Mouse (Mus musculus): ENCODE results near the gene Las1l. TPM values are rescaled to one million over a fixed set of nuclear protein-coding genes. Genes with fewer than 3 reads are reported as not detected.

Gene Las1l
- total RNA-seq, 2 experiments from 2014 or later: 69.7 to 77.1 TPM

Other genes starting within 250 kb of the Las1l start
- gene Zc3h12b, start 245.3 kb downstream of the Las1l start, total RNA-seq (2021): 10 to 100 TPM; 23.8 to 24.1 TPM
- gene Msn, start 139.1 kb upstream of the Las1l start, total RNA-seq (2021): 10 to 100 TPM; 22.0 to 24.4 TPM